Mouse (Mus musculus) liver, embryonic 14.5 days (tissue): ENCODE results near the gene Ly6g6d.

Experiments used
- CTCF ChIP-seq: IDR thresholded peaks from 2 replicates; pipeline ENCODE4 v1.5.1; 2016; ENCODE audit warnings: antibody characterized with exemption, low read depth, control low read depth
- EP300 ChIP-seq: IDR thresholded peaks from 2 replicates; pipeline ENCODE4 v1.6.1; 2016; ENCODE audit warnings: antibody characterized with exemption, low read depth

DNA sequence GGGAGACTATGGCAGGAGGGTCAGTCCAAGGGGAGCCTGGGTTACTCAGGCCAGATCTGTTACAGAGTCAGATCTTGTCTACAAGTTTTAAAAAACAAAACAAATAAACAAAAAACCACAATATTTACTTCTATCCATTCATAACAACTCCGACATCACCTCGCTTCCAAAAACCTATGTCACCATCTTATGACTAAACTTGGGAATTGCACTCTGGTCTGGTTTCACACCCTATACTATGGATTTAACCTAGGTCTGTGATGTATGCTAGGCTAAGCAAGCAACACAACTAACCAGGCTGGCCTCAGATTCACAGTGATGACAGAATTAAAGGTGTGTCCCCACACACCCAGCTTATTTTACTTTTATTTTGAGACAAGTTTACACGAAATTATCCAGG lies 28.7 kb upstream of the Ly6g6d start:
- TF ChIP-seq CTCF = no peak
- TF ChIP-seq EP300 = no peak
